Mouse (Mus musculus) brain, adult 2 months (tissue): ENCODE results near the gene Arrdc3.

Source experiments
- DNase-seq: peaks from one replicate; pipeline ENCODE4 v3.0.0; 2011; ENCODE audit warnings: low read depth, low spot score

The Arrdc3 gene

DNA sequence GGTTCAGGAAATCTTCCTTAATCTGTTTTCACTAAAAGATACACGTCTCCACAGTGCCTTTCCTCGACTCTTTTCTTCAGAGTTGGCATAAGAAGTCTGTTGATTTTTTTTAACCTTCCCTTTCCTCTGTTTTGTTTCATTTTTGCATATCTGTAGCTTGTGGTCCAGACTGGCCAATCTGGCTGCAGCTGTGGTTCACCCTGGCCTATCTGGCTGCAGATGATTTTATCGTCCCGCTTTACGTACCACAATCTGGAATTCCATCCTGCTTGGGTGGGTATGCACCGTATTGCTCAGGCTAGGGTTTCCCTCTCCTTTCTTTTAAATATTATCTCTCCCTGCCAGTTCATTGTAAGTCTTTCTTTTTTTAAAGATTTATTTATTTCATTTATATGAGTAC, 37.8 kb downstream of the Arrdc3 start:
- DNase-seq, result no peak

GRCm38 (mm10) chr13:80921593-80922327, 38.6 kb downstream of the Arrdc3 start:
- no peak for DNase-seq

DNA sequence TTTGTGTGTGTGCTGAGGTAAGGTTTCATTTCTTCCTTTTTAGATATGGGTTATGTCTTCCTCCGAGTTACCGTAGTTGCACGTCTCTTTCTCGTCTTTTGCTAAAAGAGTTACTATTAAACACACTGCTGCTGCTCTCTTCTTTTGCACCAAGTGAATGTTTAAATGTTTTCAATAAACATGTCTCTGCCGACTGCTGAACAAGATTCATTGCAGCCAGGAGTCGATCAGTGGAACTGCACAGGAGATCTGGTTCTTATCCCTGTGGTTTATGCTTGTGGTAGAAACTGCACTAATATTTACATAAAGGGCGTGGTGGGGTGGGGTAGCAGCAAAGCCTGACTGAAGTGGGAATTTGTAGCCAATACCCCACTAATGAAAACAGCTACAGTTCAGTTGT, 45.0 kb downstream of the Arrdc3 start:
- DNase-seq, result no peak

GRCm38 (mm10) chr13:80930030-80930429, 46.8 kb downstream of the Arrdc3 start:
- no peak for DNase-seq

- DNase-seq, result no peak
These were observed 49.7 kb downstream of the Arrdc3 start for GRCm38 (mm10) chr13:80932816-80933402.

DNA sequence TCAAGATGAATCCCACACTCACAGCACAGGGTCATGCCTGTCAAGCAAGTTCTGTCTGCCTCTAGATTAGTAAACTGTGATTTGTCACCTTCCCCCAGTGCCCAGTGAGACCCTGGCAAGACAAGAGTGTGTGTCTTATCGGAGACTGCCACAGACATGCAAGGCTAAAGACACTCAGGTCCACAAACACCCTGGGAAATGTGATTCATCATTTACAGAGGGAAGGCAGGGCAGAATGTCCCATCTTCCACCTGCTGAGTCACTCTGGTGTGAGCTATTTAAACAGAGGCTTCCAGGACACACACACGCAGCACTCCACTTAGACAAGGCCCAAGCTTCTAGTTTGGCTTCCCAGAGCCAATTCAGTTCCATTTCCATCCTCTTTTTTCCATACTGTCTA, 53.2 kb downstream of the Arrdc3 start:
- peak; percentile 58 for DNase-seq

GRCm38 (mm10) chr13:80939228-80939627, 56.0 kb downstream of the Arrdc3 start:
- peak; percentile 27 for DNase-seq

GRCm38 (mm10) chr13:80939866-80940265, 56.7 kb downstream of the Arrdc3 start:
- no peak for DNase-seq

DNA sequence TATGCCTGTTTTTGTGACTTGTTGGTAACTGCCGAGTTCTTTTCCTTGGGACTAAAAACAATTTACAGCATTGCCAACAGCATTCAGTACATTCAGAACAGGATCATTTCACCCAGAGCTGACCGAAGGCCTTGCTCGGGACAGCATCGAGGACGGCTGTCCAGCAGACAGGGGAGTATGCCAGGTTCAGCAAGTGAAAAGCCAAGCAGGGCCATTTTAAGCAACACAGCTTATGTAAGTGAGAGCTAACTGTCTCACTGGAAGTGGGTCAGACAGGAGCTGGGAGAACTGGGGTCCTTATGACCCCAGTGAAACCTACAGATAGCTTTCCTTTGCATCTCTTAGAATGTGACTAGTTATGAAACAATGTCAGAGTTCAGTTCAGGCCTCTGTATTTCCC, 57.2 kb downstream of the Arrdc3 start:
- DNase-seq, result no peak

- peak; percentile 68 for DNase-seq
These were observed 57.9 kb downstream of the Arrdc3 start for GRCm38 (mm10) chr13:80940860-80941630.

GRCm38 (mm10) chr13:80944532-80944931, 61.3 kb downstream of the Arrdc3 start:
- no peak for DNase-seq
